Comparison of ENCODE assay signal across 12 mouse cellular contexts in genomic region chr6:114408278-114408677, GRCm38 (mm10). TPM values are rescaled to one million over a fixed set of nuclear protein-coding genes. Genes with fewer than 3 reads are reported as not detected.
DNase-seq lines count a peak whose midpoint lies in the region; ATAC-seq lines count a peak whose summit lies in the region.
"Had no signal": no experiment of that assay in that cellular context is flagged by ENCODE, and none has a peak within 500 bp of the region (broad histone marks: within the 10 kb centered on the region; RNA-seq: fewer than 3 reads in every experiment).

No protein-coding gene starts in this region.

- no peak for ATAC-seq in heart, embryonic 12.5 days (ENCODE audit: insufficient number of reproducible peaks, low FRiP score)
- ATAC-seq in midbrain, embryonic 13.5 days: peak; percentile 49; the same call in 1 of the 2 replicates
- no peak for ATAC-seq in midbrain, embryonic 11.5 days (ENCODE audit: low FRiP score)
- ATAC-seq in stomach, embryonic 15.5 days (ENCODE audit: insufficient read depth, low FRiP score, low read depth): peak; percentile 67; the same call in 1 of the 2 replicates

- H3K27ac ChIP-seq in heart, embryonic 12.5 days (ENCODE audit: poor library complexity, severe bottlenecking): no peak overlapping the region
- no peak overlapping the region for H3K27ac ChIP-seq in midbrain, embryonic 13.5 days
- H3K27ac ChIP-seq in midbrain, embryonic 11.5 days (ENCODE audit: low read depth, low read length): no peak overlapping the region
- H3K27ac ChIP-seq in stomach, embryonic 15.5 days: no peak overlapping the region
- H3K27ac ChIP-seq: hindbrain, embryonic 13.5 days; liver, embryonic 13.5 days had no signal

- H3K4me2 ChIP-seq in heart, embryonic 12.5 days: no peak overlapping the region
- no peak overlapping the region for H3K4me2 ChIP-seq in midbrain, embryonic 13.5 days (replicated peaks)
- no peak overlapping the region for H3K4me2 ChIP-seq in midbrain, embryonic 11.5 days
- peak overlapping the region; percentile 19; the same call in 1 of the 2 replicates for H3K4me2 ChIP-seq in stomach, embryonic 15.5 days
- H3K4me2 ChIP-seq: hindbrain, embryonic 13.5 days; liver, embryonic 13.5 days had no signal

- intact Hi-C loops in heart, postnatal 14 days (cut with DNase I): no loop called here
- intact Hi-C loops in gastrocnemius, postnatal 36 days (cut with DNase I): loop anchor here (5.0 kb wide), 1 partner anchor 289 kb away; no protein-coding TSS in a partner anchor

- no peak overlapping the region for H3K9ac ChIP-seq in heart, embryonic 12.5 days
- H3K9ac ChIP-seq in midbrain, embryonic 13.5 days (replicated peaks): no peak overlapping the region
- H3K9ac ChIP-seq in midbrain, embryonic 11.5 days (ENCODE audit: low read length): no peak overlapping the region
- H3K9ac ChIP-seq in stomach, embryonic 15.5 days: no peak overlapping the region
- H3K9ac ChIP-seq: liver, embryonic 13.5 days had no signal

- no peaks in the 10 kb centered on the region for H3K36me3 ChIP-seq in heart, embryonic 12.5 days
- no peaks in the 10 kb centered on the region for H3K36me3 ChIP-seq in midbrain, embryonic 13.5 days
- H3K36me3 ChIP-seq in midbrain, embryonic 11.5 days (ENCODE audit: control insufficient read depth, insufficient read depth, low read length): no peaks in the 10 kb centered on the region
- no peaks in the 10 kb centered on the region for H3K36me3 ChIP-seq in stomach, embryonic 15.5 days
- H3K36me3 ChIP-seq: hindbrain, embryonic 13.5 days; liver, embryonic 13.5 days had no signal

- no peaks in the 10 kb centered on the region for H3K9me3 ChIP-seq in heart, embryonic 12.5 days (replicated peaks)
- no peaks in the 10 kb centered on the region for H3K9me3 ChIP-seq in midbrain, embryonic 13.5 days
- no peaks in the 10 kb centered on the region for H3K9me3 ChIP-seq in midbrain, embryonic 11.5 days (ENCODE audit: control insufficient read depth, low read length)
- no peaks in the 10 kb centered on the region for H3K9me3 ChIP-seq in stomach, embryonic 15.5 days
- H3K9me3 ChIP-seq: hindbrain, embryonic 13.5 days; liver, embryonic 13.5 days had no signal

- H3K27me3 ChIP-seq in heart, embryonic 12.5 days (replicated peaks): peaks cover 38% of the 10 kb centered on the region
- peaks cover 3% of the 10 kb centered on the region; the same call in 1 of the 2 replicates for H3K27me3 ChIP-seq in midbrain, embryonic 13.5 days
- H3K27me3 ChIP-seq in midbrain, embryonic 11.5 days (ENCODE audit: control insufficient read depth, insufficient read depth, low read length): no peaks in the 10 kb centered on the region
- 0 out of 2 replicates have a peak, but pooled peaks cover 6% of the 10 kb centered on the region for H3K27me3 ChIP-seq in stomach, embryonic 15.5 days (replicated peaks)
- H3K27me3 ChIP-seq: liver, embryonic 13.5 days had no signal

- H3K4me3 ChIP-seq in heart, embryonic 12.5 days: no peak overlapping the region
- H3K4me3 ChIP-seq in midbrain, embryonic 13.5 days (replicated peaks): no peak overlapping the region
- H3K4me3 ChIP-seq in midbrain, embryonic 11.5 days (ENCODE audit: low read depth, low read length): no peak overlapping the region
- no peak overlapping the region for H3K4me3 ChIP-seq in stomach, embryonic 15.5 days (replicated peaks)
- H3K4me3 ChIP-seq: hindbrain, embryonic 13.5 days; liver, embryonic 13.5 days had no signal

- WGBS in heart, embryonic 12.5 days: 41% methylated on average over 17 of the region's 17 CpGs
- WGBS in midbrain, embryonic 13.5 days: 47% methylated on average over 17 of the region's 17 CpGs
- WGBS in midbrain, embryonic 11.5 days: 54% methylated on average over 17 of the region's 17 CpGs
- 37% methylated on average over 17 of the region's 17 CpGs for WGBS in stomach, embryonic 15.5 days

- peak; percentile 24 for DNase-seq in adrenal gland, adult 2 months
- DNase-seq in adrenal gland, adult 18-20 months (ENCODE audit: low spot score in 2 of 2): no peak
- DNase-seq in heart, postnatal 14 days: peak; percentile 30 to 36
- DNase-seq in midbrain, embryonic 11.5 days (ENCODE audit: low spot score, missing footprints): no peak
- DNase-seq in gastrocnemius, postnatal 36 days: no peak
- DNase-seq: cerebellum, adult 11 months; kidney, postnatal 25 days; liver, embryonic 13.5 days had no signal

- H3K4me1 ChIP-seq in heart, embryonic 12.5 days (replicated peaks): 0 out of 2 replicates have a peak, but pooled peaks cover 6% of the 10 kb centered on the region
- H3K4me1 ChIP-seq in midbrain, embryonic 13.5 days (replicated peaks): no peaks in the 10 kb centered on the region
- H3K4me1 ChIP-seq in midbrain, embryonic 11.5 days (ENCODE audit: control insufficient read depth, insufficient read depth, low read length): no peaks in the 10 kb centered on the region
- H3K4me1 ChIP-seq in stomach, embryonic 15.5 days: peaks cover 7% of the 10 kb centered on the region; the same call in 1 of the 2 replicates
- H3K4me1 ChIP-seq: liver, embryonic 13.5 days had no signal

RNA-seq across cellular contexts. Expression of gene Hrh1, which starts 10.5 kb away (rescaled TPM):
- 1 to 10 TPM; 1.2 to 1.7 TPM for total RNA-seq in adrenal gland, adult 2 months (2021)
- polyA plus RNA-seq in adrenal gland, adult 2 months (2012; rRNA removed): 0.63 and 0.80 TPM in 2 replicates
- total RNA-seq in adrenal gland, adult 18-20 months (2021): 1 to 10 TPM; 1.4 to 1.5 TPM
- total RNA-seq in heart, postnatal 14 days (2021): under 1 TPM; 0.07 to 0.17 TPM
- polyA plus RNA-seq in heart, embryonic 12.5 days (2016; fragmentation: Nextera tagmentation; extraction: Ambion mirVana): not detected in 2 replicates
- 0.35 and 0.52 TPM in 2 replicates for polyA plus RNA-seq in midbrain, embryonic 13.5 days (2015; fragmentation: Nextera tagmentation; extraction: Ambion mirVana)
- 0.07 and 0.17 TPM in 2 replicates for polyA plus RNA-seq in midbrain, embryonic 11.5 days (2014; fragmentation: Nextera tagmentation; extraction: Ambion mirVana)
- 0.32 and 0.36 TPM in 2 replicates for polyA plus RNA-seq in stomach, embryonic 15.5 days (2015; fragmentation: Nextera tagmentation; extraction: Ambion mirVana)
- under 1 TPM; 0.33 to 0.35 TPM for total RNA-seq in gastrocnemius, postnatal 36 days (2021)
- polyA plus RNA-seq: liver, embryonic 13.5 days had no signal

Comparison
In these comparisons a context has a peak if more than half of its experiments do, and no peak if none do; other contexts are left out.
1. DNase-seq: peak in adrenal gland, adult 2 months (single experiment) and heart, postnatal 14 days (2 of 2); none in adrenal gland, adult 18-20 months (0 of 2), midbrain, embryonic 11.5 days (single experiment) and gastrocnemius, postnatal 36 days (0 of 2).
2. ATAC-seq: peak in midbrain, embryonic 13.5 days (single experiment) and stomach, embryonic 15.5 days (single experiment); none in heart, embryonic 12.5 days (single experiment) and midbrain, embryonic 11.5 days (single experiment).